Mouse (Mus musculus): ENCODE data around the gene Dapl1. TPM values are rescaled to one million over a fixed set of nuclear protein-coding genes. Genes with fewer than 3 reads are reported as not detected.

The Dapl1 gene
- polyA plus RNA-seq, 1 experiment from 2014 or later, result 0.96 TPM

GRCm38 (mm10) chr2:59488235-59488634 lies 3.8 kb downstream of the Dapl1 start:
- WGBS, result 80% methylated on average over 2 of the region's 2 CpGs
- H3K9ac ChIP-seq (replicated peaks; ENCODE audit: low read length), result no peak overlapping the region
- H3K4me2 ChIP-seq (ENCODE audit: low read length), result no peak overlapping the region
- ATAC-seq (ENCODE audit: low FRiP score, low TSS enrichment) (no peak), DNase-seq (no peak)
- no peak overlapping the region for H3K4me3 ChIP-seq (replicated peaks; ENCODE audit: low read depth, low read length)
- H3K27me3 ChIP-seq (ENCODE audit: control insufficient read depth, insufficient read depth, low read length), result no peaks in the 10 kb centered on the region
- no peaks in the 10 kb centered on the region for H3K36me3 ChIP-seq (ENCODE audit: control insufficient read depth, insufficient read depth, low read length)
- no peak overlapping the region for H3K27ac ChIP-seq (replicated peaks; ENCODE audit: low read depth, low read length)
- no peaks in the 10 kb centered on the region for H3K9me3 ChIP-seq (ENCODE audit: control insufficient read depth, low read length)
- H3K4me1 ChIP-seq (ENCODE audit: control insufficient read depth, insufficient read depth, low read length), result peaks cover 17% of the 10 kb centered on the region

GRCm38 (mm10) chr2:59490353-59490752 lies 5.9 kb downstream of the Dapl1 start:
- H3K4me3 ChIP-seq (replicated peaks; ENCODE audit: low read depth, low read length), result no peak overlapping the region
- no peak overlapping the region for H3K27ac ChIP-seq (replicated peaks; ENCODE audit: low read depth, low read length)
- peaks cover 16% of the 10 kb centered on the region for H3K4me1 ChIP-seq (ENCODE audit: control insufficient read depth, insufficient read depth, low read length)
- no peaks in the 10 kb centered on the region for H3K36me3 ChIP-seq (ENCODE audit: control insufficient read depth, insufficient read depth, low read length)
- no peaks in the 10 kb centered on the region for H3K9me3 ChIP-seq (ENCODE audit: control insufficient read depth, low read length)
- no peaks in the 10 kb centered on the region for H3K27me3 ChIP-seq (ENCODE audit: control insufficient read depth, insufficient read depth, low read length)
- H3K9ac ChIP-seq (replicated peaks; ENCODE audit: low read length), result no peak overlapping the region
- WGBS, result 80% methylated on average over 7 of the region's 7 CpGs
- ATAC-seq (ENCODE audit: low FRiP score, low TSS enrichment) (no peak), DNase-seq (no peak)
- H3K4me2 ChIP-seq (ENCODE audit: low read length), result no peak overlapping the region

GRCm38 (mm10) chr2:59493445-59494085 lies 9.1 kb downstream of the Dapl1 start:
- Histone ChIP-seq H3K27me3 (ENCODE audit: control insufficient read depth, insufficient read depth, low read length) (no peaks in the 10 kb centered on the region), H3K4me3 (replicated peaks; ENCODE audit: low read depth, low read length) (no peak overlapping the region), H3K36me3 (ENCODE audit: control insufficient read depth, insufficient read depth, low read length) (no peaks in the 10 kb centered on the region), H3K9ac (replicated peaks; ENCODE audit: low read length) (no peak overlapping the region), H3K9me3 (ENCODE audit: control insufficient read depth, low read length) (no peaks in the 10 kb centered on the region), H3K4me2 (ENCODE audit: low read length) (no peak overlapping the region), H3K27ac (replicated peaks; ENCODE audit: low read depth, low read length) (no peak overlapping the region), H3K4me1 (ENCODE audit: control insufficient read depth, insufficient read depth, low read length) (peaks cover 4% of the 10 kb centered on the region; the same call in 1 of the 2 replicates)
- 21% methylated on average over 13 of the region's 13 CpGs for WGBS
- DNase-seq, result no peak
- ATAC-seq (ENCODE audit: low FRiP score, low TSS enrichment), result no peak

GRCm38 (mm10) chr2:59499146-59499545 lies 14.7 kb downstream of the Dapl1 start:
- Histone ChIP-seq H3K36me3 (ENCODE audit: control insufficient read depth, insufficient read depth, low read length) (no peaks in the 10 kb centered on the region), H3K4me1 (ENCODE audit: control insufficient read depth, insufficient read depth, low read length) (no peaks in the 10 kb centered on the region), H3K9ac (replicated peaks; ENCODE audit: low read length) (no peak overlapping the region), H3K9me3 (ENCODE audit: control insufficient read depth, low read length) (no peaks in the 10 kb centered on the region), H3K4me3 (replicated peaks; ENCODE audit: low read depth, low read length) (no peak overlapping the region), H3K4me2 (ENCODE audit: low read length) (no peak overlapping the region), H3K27ac (replicated peaks; ENCODE audit: low read depth, low read length) (no peak overlapping the region), H3K27me3 (ENCODE audit: control insufficient read depth, insufficient read depth, low read length) (no peaks in the 10 kb centered on the region)
- DNase-seq (no peak), ATAC-seq (ENCODE audit: low FRiP score, low TSS enrichment) (no peak)
- 92% methylated on average over 8 of the region's 8 CpGs for WGBS

- ATAC-seq (ENCODE audit: low FRiP score, low TSS enrichment), result no peak
- H3K4me1 ChIP-seq (ENCODE audit: control insufficient read depth, insufficient read depth, low read length), result no peaks in the 10 kb centered on the region
- H3K36me3 ChIP-seq (ENCODE audit: control insufficient read depth, insufficient read depth, low read length), result no peaks in the 10 kb centered on the region
- 93% methylated on average over 2 of the region's 2 CpGs for WGBS
- no peak overlapping the region for H3K9ac ChIP-seq (replicated peaks; ENCODE audit: low read length)
- H3K4me2 ChIP-seq (ENCODE audit: low read length), result no peak overlapping the region
- H3K27me3 ChIP-seq (ENCODE audit: control insufficient read depth, insufficient read depth, low read length), result no peaks in the 10 kb centered on the region
- no peak overlapping the region for H3K4me3 ChIP-seq (replicated peaks; ENCODE audit: low read depth, low read length)
- DNase-seq, result no peak
- no peak overlapping the region for H3K27ac ChIP-seq (replicated peaks; ENCODE audit: low read depth, low read length)
- H3K9me3 ChIP-seq (ENCODE audit: control insufficient read depth, low read length), result no peaks in the 10 kb centered on the region
Measured at GRCm38 (mm10) chr2:59499717-59500116, 15.3 kb downstream of the Dapl1 start.

GRCm38 (mm10) chr2:59509061-59509460 lies 24.6 kb downstream of the Dapl1 start:
- Histone ChIP-seq H3K9me3 (ENCODE audit: control insufficient read depth, low read length) (no peaks in the 10 kb centered on the region), H3K36me3 (ENCODE audit: control insufficient read depth, insufficient read depth, low read length) (no peaks in the 10 kb centered on the region), H3K9ac (replicated peaks; ENCODE audit: low read length) (no peak overlapping the region), H3K4me3 (replicated peaks; ENCODE audit: low read depth, low read length) (no peak overlapping the region), H3K4me1 (ENCODE audit: control insufficient read depth, insufficient read depth, low read length) (0 out of 2 replicates have a peak, but pooled peaks cover 7% of the 10 kb centered on the region), H3K27me3 (ENCODE audit: control insufficient read depth, insufficient read depth, low read length) (no peaks in the 10 kb centered on the region), H3K4me2 (ENCODE audit: low read length) (no peak overlapping the region), H3K27ac (replicated peaks; ENCODE audit: low read depth, low read length) (no peak overlapping the region)
- 86% methylated on average over 4 of the region's 4 CpGs for WGBS
- DNase-seq (no peak), ATAC-seq (ENCODE audit: low FRiP score, low TSS enrichment) (no peak)

- Histone ChIP-seq H3K4me3 (replicated peaks; ENCODE audit: low read depth, low read length) (no peak overlapping the region), H3K4me1 (ENCODE audit: control insufficient read depth, insufficient read depth, low read length) (0 out of 2 replicates have a peak, but pooled peaks cover 7% of the 10 kb centered on the region), H3K9me3 (ENCODE audit: control insufficient read depth, low read length) (no peaks in the 10 kb centered on the region), H3K27ac (replicated peaks; ENCODE audit: low read depth, low read length) (no peak overlapping the region; the same call in 1 of the 2 replicates), H3K36me3 (ENCODE audit: control insufficient read depth, insufficient read depth, low read length) (no peaks in the 10 kb centered on the region), H3K9ac (replicated peaks; ENCODE audit: low read length) (no peak overlapping the region; the same call in 1 of the 2 replicates), H3K27me3 (ENCODE audit: control insufficient read depth, insufficient read depth, low read length) (no peaks in the 10 kb centered on the region), H3K4me2 (ENCODE audit: low read length) (no peak overlapping the region)
- DNase-seq (peak; percentile 39), ATAC-seq (ENCODE audit: low FRiP score, low TSS enrichment) (no peak)
- 37% methylated on average over 9 of the region's 9 CpGs for WGBS
Measured at GRCm38 (mm10) chr2:59510416-59510815, 26.0 kb downstream of the Dapl1 start.

GRCm38 (mm10) chr2:59510882-59511281 lies 26.4 kb downstream of the Dapl1 start:
- 70% methylated on average over 6 of the region's 6 CpGs for WGBS
- ATAC-seq (ENCODE audit: low FRiP score, low TSS enrichment) (no peak), DNase-seq (no peak)
- no peaks in the 10 kb centered on the region for H3K9me3 ChIP-seq (ENCODE audit: control insufficient read depth, low read length)
- no peak overlapping the region for H3K4me2 ChIP-seq (ENCODE audit: low read length)
- H3K4me1 ChIP-seq (ENCODE audit: control insufficient read depth, insufficient read depth, low read length), result 0 out of 2 replicates have a peak, but pooled peaks cover 7% of the 10 kb centered on the region
- no peak overlapping the region for H3K27ac ChIP-seq (replicated peaks; ENCODE audit: low read depth, low read length)
- H3K4me3 ChIP-seq (replicated peaks; ENCODE audit: low read depth, low read length), result no peak overlapping the region
- no peak overlapping the region; the same call in 1 of the 2 replicates for H3K9ac ChIP-seq (replicated peaks; ENCODE audit: low read length)
- H3K36me3 ChIP-seq (ENCODE audit: control insufficient read depth, insufficient read depth, low read length), result no peaks in the 10 kb centered on the region
- H3K27me3 ChIP-seq (ENCODE audit: control insufficient read depth, insufficient read depth, low read length), result no peaks in the 10 kb centered on the region

GRCm38 (mm10) chr2:59520663-59521062 lies 36.2 kb downstream of the Dapl1 start:
- no peak for ATAC-seq (ENCODE audit: low FRiP score, low TSS enrichment)
- 94% methylated on average over 10 of the region's 10 CpGs for whole genome bisulfite sequencing
- no peak overlapping the region for H3K9ac ChIP-seq (replicated peaks; ENCODE audit: low read length)
- no peaks in the 10 kb centered on the region for H3K9me3 ChIP-seq (ENCODE audit: control insufficient read depth, low read length)
- DNase-seq, result no peak
- no peak overlapping the region for H3K27ac ChIP-seq (replicated peaks; ENCODE audit: low read depth, low read length)
- H3K27me3 ChIP-seq (ENCODE audit: control insufficient read depth, insufficient read depth, low read length), result no peaks in the 10 kb centered on the region
- peaks cover 6% of the 10 kb centered on the region; the same call in 1 of the 2 replicates for H3K4me1 ChIP-seq (ENCODE audit: control insufficient read depth, insufficient read depth, low read length)
- no peak overlapping the region for H3K4me3 ChIP-seq (replicated peaks; ENCODE audit: low read depth, low read length)
- H3K36me3 ChIP-seq (ENCODE audit: control insufficient read depth, insufficient read depth, low read length), result no peaks in the 10 kb centered on the region
- no peak overlapping the region for H3K4me2 ChIP-seq (ENCODE audit: low read length)
